Mouse (Mus musculus) lung, postnatal 0 days (tissue): ENCODE measurements around the gene Gm10277. TPM values are rescaled to one million over a fixed set of nuclear protein-coding genes. Genes with fewer than 3 reads are reported as not detected.

Experiments
- ATAC-seq: fragments of 200-750 bp; cut with Nextera tagmentation; 2 replicates; pipeline ENCODE4 v1.8.0; 2017; ENCODE audit warnings: moderate library complexity
- DNase-seq: peaks from one replicate; pipeline ENCODE4 v3.0.0-alpha.2; 2016; ENCODE audit warnings: low spot score
- H3K27ac ChIP-seq: fragments of 300-500 bp; sonication (generic); 2 replicates; pipeline ENCODE4 v1.5.1; 2014; ENCODE audit warnings: antibody characterized with exemption, mild to moderate bottlenecking, low read length, mixed read lengths
- H3K27me3 ChIP-seq: fragments of 300-500 bp; sonication (generic); replicated peaks from 2 replicates; pipeline ENCODE4 v1.6.1; 2014; ENCODE audit warnings: low read length, mixed read lengths; ENCODE audit not compliant: insufficient read depth
- H3K36me3 ChIP-seq: fragments of 300-500 bp; sonication (generic); 2 replicates; pipeline ENCODE4 v1.6.1; 2014; ENCODE audit warnings: low read length, mixed read lengths; ENCODE audit not compliant: insufficient read depth
- H3K4me1 ChIP-seq: fragments of 300-500 bp; sonication (generic); 2 replicates; pipeline ENCODE4 v1.6.1; 2014; ENCODE audit warnings: antibody characterized with exemption, low read depth, low read length, mixed read lengths; ENCODE audit not compliant: insufficient read depth
- H3K4me2 ChIP-seq: fragments of 300-500 bp; sonication (generic); replicated peaks from 2 replicates; pipeline ENCODE4 v1.6.1; 2014; ENCODE audit warnings: low read depth, mild to moderate bottlenecking, low read length, moderate library complexity, mixed read lengths
- H3K4me3 ChIP-seq: fragments of 300-500 bp; sonication (generic); 2 replicates; pipeline ENCODE4 v1.5.1; 2014; ENCODE audit warnings: low read depth, low read length
- H3K9ac ChIP-seq: fragments of 300-500 bp; sonication (generic); replicated peaks from 2 replicates; pipeline ENCODE4 v1.6.1; 2014; ENCODE audit warnings: low read depth, mild to moderate bottlenecking
- H3K9me3 ChIP-seq: fragments of 300-500 bp; sonication (generic); 2 replicates; pipeline ENCODE4 v1.6.1; 2016; ENCODE audit warnings: low read length, mixed read lengths
- CTCF ChIP-seq: IDR thresholded peaks from 2 replicates; pipeline ENCODE4 v1.5.1; 2016; ENCODE audit warnings: antibody characterized with exemption, mild to moderate bottlenecking
- EP300 ChIP-seq: IDR thresholded peaks from 2 replicates; pipeline ENCODE4 v1.6.1; 2016; ENCODE audit warnings: antibody characterized with exemption, mild to moderate bottlenecking, control low read depth
- WGBS: fragments of 180-500 bp; shearing (Covaris S2); extraction: QIAGEN DNeasy Blood & Tissue Kit; methylation state at CpG from one replicate; pipeline ENCODE4 v1.1.7; 2014; 5-methylcytosine and 5-hydroxymethylcytosine counted together
- polyA plus RNA-seq: library from polyadenylated mRNA; unstranded; fragments of >200 nt; fragmentation: Nextera tagmentation; extraction: Ambion mirVana; gene quantifications from 2 replicates; pipeline ENCODE4 v1.2.1, GENCODE M21; 2015

Gm10277 gene
- polyA plus RNA-seq, 1 experiment from 2014 or later = 0.90 TPM

DNA sequence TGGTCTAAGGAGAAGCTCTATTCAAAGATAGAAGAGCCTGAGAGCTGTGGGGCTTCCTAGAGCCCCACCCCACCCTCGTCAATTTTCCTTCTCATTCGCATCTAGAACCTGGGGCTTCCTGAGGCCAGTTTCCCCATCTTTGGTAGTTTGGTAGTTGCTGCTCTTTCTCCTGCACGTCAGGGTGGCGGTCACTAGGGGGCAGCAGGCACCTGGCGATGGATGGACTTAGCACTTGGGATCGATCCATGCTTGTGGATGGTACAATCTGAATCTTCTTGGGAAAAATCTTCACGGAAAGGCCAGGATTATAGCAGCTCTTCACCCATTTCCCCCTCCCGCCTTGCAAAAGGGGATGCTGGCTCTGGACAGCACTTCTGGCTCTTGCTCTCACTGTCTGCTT lies 34.1 kb upstream of the Gm10277 start:
- DNase-seq (no peak), ATAC-seq (no peak)
- WGBS = 21% methylated on average over 8 of the region's 8 CpGs
- Histone ChIP-seq H3K9me3 (no peaks in the 10 kb centered on the region), H3K4me1 (no peaks in the 10 kb centered on the region), H3K27me3 (no peaks in the 10 kb centered on the region), H3K4me3 (no peak overlapping the region), H3K9ac (no peak overlapping the region), H3K4me2 (no peak overlapping the region), H3K36me3 (peaks cover 39% of the 10 kb centered on the region), H3K27ac (no peak overlapping the region)
- TF ChIP-seq CTCF (peak; percentile 75), EP300 (no peak)

DNA sequence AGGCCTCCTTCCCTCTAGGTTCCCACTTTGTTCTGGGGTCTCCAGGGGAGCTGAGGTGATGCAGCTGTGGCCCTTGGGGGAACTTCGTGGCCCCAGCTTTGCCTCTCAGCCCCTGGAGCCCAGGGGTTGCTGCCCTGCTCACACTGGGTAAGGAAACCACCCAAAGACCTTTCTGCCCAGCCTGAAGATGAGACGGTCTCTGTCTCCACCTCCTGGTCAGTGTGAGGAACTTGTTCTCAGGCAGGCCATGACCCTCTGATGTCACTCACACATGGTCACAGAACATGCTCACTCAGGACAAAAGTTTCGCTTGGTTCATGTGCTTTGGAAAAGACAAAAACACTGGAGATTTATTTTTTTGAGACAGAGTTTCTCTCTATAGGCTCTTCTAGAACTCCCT lies 28.5 kb upstream of the Gm10277 start:
- H3K4me2 ChIP-seq = no peak overlapping the region
- H3K9ac ChIP-seq = no peak overlapping the region
- WGBS = 26% methylated on average over 3 of the region's 3 CpGs
- DNase-seq (peak; percentile 88), ATAC-seq (peak; percentile 83)
- no peaks in the 10 kb centered on the region for H3K27me3 ChIP-seq
- H3K9me3 ChIP-seq = no peaks in the 10 kb centered on the region
- H3K27ac ChIP-seq = no peak overlapping the region
- H3K36me3 ChIP-seq = peaks cover 18% of the 10 kb centered on the region
- H3K4me3 ChIP-seq = no peak overlapping the region
- TF ChIP-seq EP300 (no peak), CTCF (peak; percentile 98)
- no peaks in the 10 kb centered on the region for H3K4me1 ChIP-seq

GRCm38 (mm10) chr11:77813969-77814368 lies 26.4 kb upstream of the Gm10277 start:
- Histone ChIP-seq H3K4me2 (no peak overlapping the region), H3K9me3 (no peaks in the 10 kb centered on the region), H3K27me3 (no peaks in the 10 kb centered on the region), H3K27ac (no peak overlapping the region), H3K4me1 (no peaks in the 10 kb centered on the region), H3K36me3 (peaks cover 13% of the 10 kb centered on the region; the same call in 1 of the 2 replicates), H3K9ac (no peak overlapping the region), H3K4me3 (no peak overlapping the region)
- TF ChIP-seq CTCF (no peak), EP300 (no peak)
- ATAC-seq (peak; percentile 36; the same call in 1 of the 2 replicates), DNase-seq (peak; percentile 27)
- 38% methylated on average over 2 of the region's 2 CpGs for WGBS

DNA sequence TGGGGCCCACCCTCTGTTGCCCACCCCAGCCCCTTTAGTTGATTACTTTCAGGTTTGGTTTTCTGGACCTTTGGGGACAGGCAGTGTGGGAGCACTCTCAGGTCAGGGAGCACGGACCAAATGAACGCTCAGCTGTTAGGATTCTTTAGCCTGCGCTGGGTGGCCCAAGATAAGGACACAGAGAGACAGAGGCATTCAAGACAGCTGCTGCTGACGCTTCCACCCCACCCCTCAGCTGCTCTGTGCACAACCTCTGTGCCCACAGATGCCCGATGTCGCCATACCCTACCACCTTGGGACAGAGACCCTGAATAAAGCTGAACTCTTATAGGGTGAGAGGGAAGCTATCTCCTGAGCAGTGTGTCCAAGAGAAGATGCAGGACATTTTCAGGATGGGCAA lies 22.5 kb upstream of the Gm10277 start:
- H3K4me1 ChIP-seq = no peaks in the 10 kb centered on the region
- no peak for TF ChIP-seq EP300
- TF ChIP-seq CTCF = no peak
- H3K27ac ChIP-seq = no peak overlapping the region
- no peak overlapping the region for H3K9ac ChIP-seq
- H3K27me3 ChIP-seq = no peaks in the 10 kb centered on the region
- H3K36me3 ChIP-seq = no peaks in the 10 kb centered on the region
- no peak overlapping the region for H3K4me3 ChIP-seq
- ATAC-seq = no peak
- H3K4me2 ChIP-seq = no peak overlapping the region
- H3K9me3 ChIP-seq = no peaks in the 10 kb centered on the region
- WGBS = 82% methylated on average over 6 of the region's 6 CpGs
- no peak for DNase-seq

DNA sequence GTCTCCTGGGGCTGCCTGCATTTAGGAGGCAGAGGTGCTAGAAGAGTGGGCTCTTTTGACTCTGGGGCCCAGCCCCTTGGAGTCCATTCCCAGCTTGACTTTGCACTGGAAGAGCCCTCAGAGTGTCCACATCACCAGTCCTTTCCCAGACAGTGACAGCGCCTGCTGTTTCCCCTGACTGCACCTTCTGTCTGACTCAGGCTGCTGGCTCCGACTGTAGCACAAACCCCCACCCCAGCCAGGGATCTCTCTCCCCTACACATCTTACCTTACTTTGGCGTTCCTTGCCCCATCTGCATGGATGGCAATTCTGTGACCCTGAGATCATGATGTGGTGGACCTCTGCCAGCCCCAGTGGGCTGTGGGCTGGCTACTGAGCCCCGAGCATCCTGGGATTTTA lies 21.7 kb upstream of the Gm10277 start:
- 80% methylated on average over 4 of the region's 4 CpGs for WGBS
- no peak for ATAC-seq

DNA sequence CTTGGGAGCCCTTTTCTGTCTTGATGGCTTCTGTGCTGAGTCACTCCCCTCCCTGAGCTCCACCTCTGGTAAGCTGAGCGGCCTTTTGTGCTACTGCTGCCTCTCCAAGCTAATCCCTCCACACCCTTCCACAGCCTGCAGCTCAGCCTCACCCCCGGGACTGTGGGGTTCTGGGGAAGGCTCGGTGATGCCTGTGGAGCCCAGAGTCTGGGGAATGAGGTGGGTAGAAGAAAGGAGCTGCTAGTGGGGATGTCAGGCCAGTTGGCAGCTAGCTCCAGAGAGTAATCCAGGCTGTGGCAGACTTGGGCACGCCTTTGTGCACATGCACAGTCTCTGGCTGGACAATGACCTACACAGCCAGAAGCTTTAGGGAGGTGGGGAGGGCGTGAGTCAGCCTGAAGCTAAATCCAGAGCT lies 20.5 kb upstream of the Gm10277 start:
- H3K9ac ChIP-seq = no peak overlapping the region
- DNase-seq = no peak
- no peaks in the 10 kb centered on the region for H3K4me1 ChIP-seq
- H3K9me3 ChIP-seq = no peaks in the 10 kb centered on the region
- H3K27me3 ChIP-seq = no peaks in the 10 kb centered on the region
- H3K4me2 ChIP-seq = no peak overlapping the region
- ATAC-seq = no peak
- no peak overlapping the region for H3K4me3 ChIP-seq
- no peak overlapping the region for H3K27ac ChIP-seq
- WGBS = 65% methylated on average over 5 of the region's 5 CpGs
- no peak for TF ChIP-seq EP300
- no peak for TF ChIP-seq CTCF
- no peaks in the 10 kb centered on the region for H3K36me3 ChIP-seq

More for the DNA sequence above, 21.7 kb upstream of the Gm10277 start:
- no peak for DNase-seq
- Histone ChIP-seq H3K36me3 (no peaks in the 10 kb centered on the region), H3K4me3 (no peak overlapping the region), H3K9me3 (no peaks in the 10 kb centered on the region), H3K4me1 (no peaks in the 10 kb centered on the region), H3K4me2 (no peak overlapping the region), H3K9ac (no peak overlapping the region), H3K27me3 (no peaks in the 10 kb centered on the region), H3K27ac (no peak overlapping the region)
- TF ChIP-seq CTCF (no peak), EP300 (no peak)

GRCm38 (mm10) chr11:77806855-77807254 lies 19.3 kb upstream of the Gm10277 start:
- ATAC-seq (no peak), DNase-seq (no peak)
- TF ChIP-seq CTCF = no peak
- no peak for TF ChIP-seq EP300
- H3K36me3 ChIP-seq = no peaks in the 10 kb centered on the region
- H3K4me2 ChIP-seq = no peak overlapping the region
- H3K9me3 ChIP-seq = no peaks in the 10 kb centered on the region
- peaks cover 3% of the 10 kb centered on the region; the same call in 1 of the 2 replicates for H3K4me1 ChIP-seq
- no peak overlapping the region for H3K4me3 ChIP-seq
- 88% methylated on average over 6 of the region's 6 CpGs for WGBS
- no peak overlapping the region for H3K27ac ChIP-seq
- H3K27me3 ChIP-seq = no peaks in the 10 kb centered on the region
- H3K9ac ChIP-seq = no peak overlapping the region
